Mouse (Mus musculus) neural tube, embryonic 15.5 days (tissue): ENCODE measurements around the gene Trim28. TPM values are rescaled to one million over a fixed set of nuclear protein-coding genes. Genes with fewer than 3 reads are reported as not detected.

Experiments used
- ATAC-seq: fragments of 200-750 bp; cut with Nextera tagmentation; 2 replicates; pipeline ENCODE4 v1.8.0; 2017; ENCODE audit warnings: mild to moderate bottlenecking, moderate TSS enrichment, moderate library complexity; ENCODE audit not compliant: low FRiP score
- H3K27ac ChIP-seq: fragments of 300-500 bp; sonication (generic); replicated peaks from 2 replicates; pipeline ENCODE4 v1.5.1; 2015; ENCODE audit warnings: mild to moderate bottlenecking, inconsistent platforms
- H3K27me3 ChIP-seq: fragments of 300-500 bp; sonication (generic); replicated peaks from 2 replicates; pipeline ENCODE4 v1.6.1; 2015; ENCODE audit warnings: inconsistent platforms
- H3K36me3 ChIP-seq: fragments of 300-500 bp; sonication (generic); 2 replicates; pipeline ENCODE4 v1.6.1; 2015; ENCODE audit warnings: inconsistent platforms
- H3K4me1 ChIP-seq: fragments of 300-500 bp; sonication (generic); 2 replicates; pipeline ENCODE4 v1.6.1; 2015; ENCODE audit warnings: inconsistent platforms
- H3K4me2 ChIP-seq: fragments of 300-500 bp; sonication (generic); 2 replicates; pipeline ENCODE4 v1.6.1; 2015; ENCODE audit warnings: inconsistent platforms, mild to moderate bottlenecking, moderate library complexity
- H3K4me3 ChIP-seq: fragments of 300-500 bp; sonication (generic); replicated peaks from 2 replicates; pipeline ENCODE4 v1.5.1; 2015; ENCODE audit warnings: mild to moderate bottlenecking, inconsistent platforms
- H3K9ac ChIP-seq: fragments of 300-500 bp; sonication (generic); replicated peaks from 2 replicates; pipeline ENCODE4 v1.6.1; 2015; ENCODE audit warnings: mild to moderate bottlenecking, inconsistent platforms
- H3K9me3 ChIP-seq: fragments of 300-500 bp; sonication (generic); replicated peaks from 2 replicates; pipeline ENCODE4 v1.6.1; 2016; ENCODE audit warnings: inconsistent platforms
- WGBS: fragments of 180-500 bp; shearing (Covaris S2); methylation state at CpG from one replicate; pipeline ENCODE4 v1.1.7; 2015; ENCODE audit warnings: mixed read lengths; 5-methylcytosine and 5-hydroxymethylcytosine counted together
- polyA plus RNA-seq: library from polyadenylated mRNA; unstranded; fragments of >200 nt; fragmentation: Nextera tagmentation; extraction: Ambion mirVana; gene quantifications from 2 replicates; pipeline ENCODE4 v1.2.1, GENCODE M21; 2015

Trim28 gene
- polyA plus RNA-seq, 1 experiment from 2014 or later = 202 TPM

DNA sequence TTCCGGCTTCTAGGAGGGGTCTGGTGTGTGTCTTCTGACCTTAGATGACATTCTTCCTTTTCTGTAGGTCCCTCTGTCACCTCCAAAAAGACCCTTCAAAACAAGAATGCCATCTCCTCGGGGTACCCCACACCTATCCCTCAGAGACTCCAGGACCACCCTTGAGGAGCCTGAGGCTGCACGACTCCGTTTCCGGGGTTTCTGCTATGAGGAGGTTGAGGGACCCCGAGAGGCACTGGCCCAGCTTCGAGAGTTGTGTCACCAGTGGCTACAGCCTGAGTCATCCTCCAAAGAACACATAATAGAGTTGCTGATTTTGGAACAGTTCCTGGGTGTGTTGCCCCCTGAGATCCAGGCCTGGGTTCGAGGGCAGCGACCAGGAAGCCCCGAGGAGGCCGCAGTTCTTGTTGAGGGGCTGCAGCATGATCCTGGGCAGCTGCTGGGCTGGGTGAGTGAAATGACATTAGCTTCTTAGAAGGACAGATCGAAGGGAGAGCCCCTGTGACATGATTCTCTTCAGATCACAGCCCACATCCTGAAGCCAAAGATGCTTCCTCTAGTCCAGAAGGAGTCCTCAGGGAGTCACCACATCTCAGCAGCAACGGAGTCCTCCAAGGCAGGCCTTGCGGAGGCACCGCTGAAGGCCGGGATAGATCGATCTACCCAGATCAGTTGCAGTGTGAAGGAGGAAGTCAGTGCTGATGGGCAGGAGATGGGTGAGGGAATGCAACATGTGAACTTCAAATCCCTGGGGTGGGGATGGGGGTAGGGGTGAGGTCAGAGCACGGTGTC is 19.8 kb upstream of the Trim28 start:
- H3K27me3 ChIP-seq = no peaks in the 10 kb centered on the region
- H3K9ac ChIP-seq = peak overlapping the region; percentile 60; the same call in 1 of the 2 replicates
- H3K4me2 ChIP-seq = peak overlapping the region; percentile 85
- peak overlapping the region; percentile 95; the same call in 1 of the 2 replicates for H3K27ac ChIP-seq
- H3K4me1 ChIP-seq = peaks cover 21% of the 10 kb centered on the region
- no peak for ATAC-seq
- WGBS = 82% methylated on average over 18 of the region's 18 CpGs
- H3K36me3 ChIP-seq = peaks cover 10% of the 10 kb centered on the region
- H3K4me3 ChIP-seq = peak overlapping the region; percentile 54
- H3K9me3 ChIP-seq = no peaks in the 10 kb centered on the region

DNA sequence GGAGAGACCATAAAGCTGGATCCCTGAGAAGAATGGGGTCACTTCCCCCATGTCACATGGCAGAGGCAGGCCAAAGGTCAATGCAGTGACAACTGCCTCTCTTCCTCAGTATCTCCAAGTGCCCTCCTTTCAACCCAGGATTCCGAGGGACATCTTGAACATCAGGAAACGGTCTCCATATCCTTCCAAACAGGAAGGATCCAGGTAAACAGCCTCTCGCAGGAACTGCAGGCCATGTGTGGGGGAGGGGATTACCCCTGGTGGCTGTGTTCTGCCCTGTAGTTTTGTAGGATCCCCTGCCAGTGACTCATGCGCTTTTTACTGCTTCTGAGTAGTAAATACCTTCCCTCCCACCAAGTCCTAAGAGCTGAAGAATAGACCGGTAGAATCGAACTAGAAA is 19.1 kb upstream of the Trim28 start:
- H3K4me1 ChIP-seq = peaks cover 21% of the 10 kb centered on the region
- H3K4me3 ChIP-seq = no peak overlapping the region
- 32% methylated on average over 6 of the region's 6 CpGs for WGBS
- H3K36me3 ChIP-seq = peaks cover 10% of the 10 kb centered on the region
- H3K9me3 ChIP-seq = no peaks in the 10 kb centered on the region
- no peak overlapping the region for H3K4me2 ChIP-seq
- H3K27ac ChIP-seq = no peak overlapping the region
- H3K27me3 ChIP-seq = no peaks in the 10 kb centered on the region
- H3K9ac ChIP-seq = no peak overlapping the region
- no peak for ATAC-seq

DNA sequence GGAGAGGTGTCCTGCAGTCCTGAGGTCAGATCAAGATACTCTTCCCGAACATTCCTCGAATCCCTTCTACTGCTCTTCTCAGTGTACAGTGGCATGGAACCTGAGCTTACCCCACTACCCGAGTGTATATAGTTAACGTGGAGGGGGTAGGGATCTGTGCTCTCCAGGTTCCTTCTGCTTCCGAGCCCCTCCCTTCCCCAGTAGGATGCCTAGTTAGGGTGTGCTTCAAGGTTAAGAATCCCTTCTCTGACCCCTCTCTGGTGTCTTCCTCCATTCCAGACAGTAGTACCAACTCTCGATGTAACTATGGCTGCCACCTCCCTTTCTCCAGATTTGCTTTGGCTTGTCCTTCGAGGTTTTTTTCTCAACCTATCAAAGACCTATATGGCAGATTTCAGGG is 18.6 kb upstream of the Trim28 start:
- Histone ChIP-seq H3K27ac (no peak overlapping the region), H3K27me3 (no peaks in the 10 kb centered on the region), H3K4me2 (no peak overlapping the region), H3K4me3 (no peak overlapping the region), H3K9me3 (no peaks in the 10 kb centered on the region), H3K9ac (no peak overlapping the region), H3K4me1 (peaks cover 21% of the 10 kb centered on the region), H3K36me3 (peaks cover 10% of the 10 kb centered on the region)
- no peak for ATAC-seq
- 81% methylated on average over 7 of the region's 7 CpGs for WGBS

DNA sequence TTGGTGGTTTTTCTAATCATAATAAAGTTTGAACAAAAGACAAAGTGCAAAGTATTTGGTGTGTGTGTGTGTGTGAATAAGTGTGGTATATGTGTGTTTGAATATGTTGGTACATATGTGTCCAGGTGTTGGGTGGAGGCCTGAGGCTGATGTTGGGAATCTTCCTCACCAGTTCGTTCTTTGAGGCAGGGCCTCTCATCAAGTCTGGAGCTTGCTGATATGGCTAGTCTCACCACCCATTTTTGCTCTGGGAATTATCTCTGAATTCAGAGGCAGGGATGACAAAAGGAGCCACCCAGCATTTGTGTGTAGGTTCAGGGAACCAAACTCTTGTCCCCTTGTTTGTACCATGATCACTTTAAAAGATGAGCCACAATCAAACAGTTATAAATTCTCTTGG is 13.2 kb upstream of the Trim28 start:
- H3K27ac ChIP-seq = no peak overlapping the region
- H3K27me3 ChIP-seq = no peaks in the 10 kb centered on the region
- no peak overlapping the region for H3K9ac ChIP-seq
- H3K36me3 ChIP-seq = peaks cover 10% of the 10 kb centered on the region
- H3K4me3 ChIP-seq = no peak overlapping the region
- no peak overlapping the region for H3K4me2 ChIP-seq
- H3K9me3 ChIP-seq = no peaks in the 10 kb centered on the region
- no peak for ATAC-seq
- no peaks in the 10 kb centered on the region for H3K4me1 ChIP-seq
- WGBS = 83% methylated on average over 1 of the region's 1 CpGs

DNA sequence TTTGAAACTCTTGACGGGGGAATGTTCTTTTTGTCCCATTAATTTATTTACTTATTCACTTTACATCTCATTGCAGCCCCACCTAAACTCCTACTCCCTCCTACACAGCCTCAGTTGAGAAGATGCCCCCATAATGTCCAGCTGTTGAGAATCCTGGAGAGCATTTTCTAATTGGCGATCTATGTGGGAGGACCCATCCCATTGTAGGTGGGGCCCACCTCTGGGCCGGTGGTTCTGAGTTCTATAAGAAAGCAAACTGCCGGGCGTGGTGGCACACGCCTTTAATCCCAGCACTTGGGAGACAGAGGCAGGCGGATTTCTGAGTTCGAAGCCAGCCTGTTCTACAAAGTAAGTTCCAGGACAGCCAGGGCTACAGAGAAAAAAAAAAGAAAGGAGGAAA is 12.0 kb upstream of the Trim28 start:
- WGBS = 83% methylated on average over 8 of the region's 8 CpGs

DNA sequence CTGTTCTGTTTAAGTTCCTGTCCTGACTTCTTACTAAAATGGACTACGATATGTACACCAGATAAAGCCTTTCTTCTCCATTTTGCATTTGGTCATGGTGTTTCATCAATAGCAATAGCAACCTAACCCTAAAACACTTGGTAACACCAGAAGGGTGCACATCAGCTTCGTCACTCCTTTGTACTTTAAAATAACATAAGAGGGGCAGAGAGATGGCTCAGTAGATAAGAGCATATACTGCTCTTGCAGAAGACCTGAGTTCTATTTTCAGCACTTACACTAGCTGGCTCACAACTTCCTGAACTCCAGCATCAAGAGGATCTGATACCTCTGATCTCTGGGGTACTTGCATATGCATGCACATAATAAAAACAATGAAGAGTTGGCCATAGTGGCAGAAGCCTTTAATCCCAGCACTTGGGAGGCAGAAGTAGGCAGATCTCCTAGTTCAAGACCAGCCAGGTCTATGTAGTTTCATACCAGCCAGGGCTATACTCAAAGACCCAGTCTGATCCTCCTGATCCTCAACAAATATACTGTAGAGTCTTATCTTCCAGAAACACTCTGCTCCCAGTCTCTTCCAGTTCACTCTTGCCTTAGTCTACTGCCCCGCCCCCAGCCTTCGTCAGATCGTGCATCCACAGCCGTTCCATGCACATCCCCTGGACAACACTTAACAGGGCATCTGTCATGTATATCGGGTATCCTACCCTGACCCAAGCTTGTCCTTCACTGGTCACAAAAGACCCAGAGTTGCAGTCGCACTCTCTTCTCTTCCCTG is 11.3 kb upstream of the Trim28 start:
- Histone ChIP-seq H3K4me3 (no peak overlapping the region), H3K9me3 (no peaks in the 10 kb centered on the region), H3K27ac (no peak overlapping the region), H3K27me3 (no peaks in the 10 kb centered on the region), H3K36me3 (peaks cover 4% of the 10 kb centered on the region), H3K4me2 (no peak overlapping the region), H3K9ac (no peak overlapping the region), H3K4me1 (no peaks in the 10 kb centered on the region)
- no peak for ATAC-seq
- WGBS = 84% methylated on average over 8 of the region's 8 CpGs

More for the DNA sequence above, 12.0 kb upstream of the Trim28 start:
- no peak overlapping the region for H3K4me3 ChIP-seq
- H3K9ac ChIP-seq = no peak overlapping the region
- peaks cover 10% of the 10 kb centered on the region for H3K36me3 ChIP-seq
- no peaks in the 10 kb centered on the region for H3K4me1 ChIP-seq
- no peaks in the 10 kb centered on the region for H3K27me3 ChIP-seq
- no peak overlapping the region for H3K4me2 ChIP-seq
- no peak overlapping the region for H3K27ac ChIP-seq
- ATAC-seq = no peak
- H3K9me3 ChIP-seq = no peaks in the 10 kb centered on the region

DNA sequence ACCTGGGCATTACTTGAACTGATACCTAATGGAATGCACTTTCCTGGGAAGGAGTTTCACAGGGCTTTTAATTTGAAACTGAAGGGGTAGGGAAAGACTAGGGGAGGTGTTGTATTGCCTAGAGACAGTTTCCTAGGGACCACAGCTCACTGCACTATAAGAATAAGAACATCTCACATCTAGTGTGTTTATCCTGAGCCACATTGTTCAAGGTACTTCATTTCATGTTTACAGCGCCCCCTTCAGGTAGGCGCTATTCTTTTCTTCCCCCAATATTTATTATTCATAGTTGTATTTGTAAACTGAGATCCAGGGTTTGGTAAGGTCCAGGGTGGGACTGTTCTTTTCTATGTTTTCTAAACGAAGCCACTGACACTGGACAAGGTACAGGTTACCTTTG is 6.7 kb upstream of the Trim28 start:
- Histone ChIP-seq H3K4me3 (no peak overlapping the region), H3K27ac (no peak overlapping the region), H3K36me3 (no peaks in the 10 kb centered on the region), H3K4me2 (no peak overlapping the region), H3K9me3 (no peaks in the 10 kb centered on the region), H3K9ac (no peak overlapping the region), H3K4me1 (no peaks in the 10 kb centered on the region), H3K27me3 (no peaks in the 10 kb centered on the region)
- ATAC-seq = no peak
- WGBS = 9% methylated on average over 3 of the region's 3 CpGs

DNA sequence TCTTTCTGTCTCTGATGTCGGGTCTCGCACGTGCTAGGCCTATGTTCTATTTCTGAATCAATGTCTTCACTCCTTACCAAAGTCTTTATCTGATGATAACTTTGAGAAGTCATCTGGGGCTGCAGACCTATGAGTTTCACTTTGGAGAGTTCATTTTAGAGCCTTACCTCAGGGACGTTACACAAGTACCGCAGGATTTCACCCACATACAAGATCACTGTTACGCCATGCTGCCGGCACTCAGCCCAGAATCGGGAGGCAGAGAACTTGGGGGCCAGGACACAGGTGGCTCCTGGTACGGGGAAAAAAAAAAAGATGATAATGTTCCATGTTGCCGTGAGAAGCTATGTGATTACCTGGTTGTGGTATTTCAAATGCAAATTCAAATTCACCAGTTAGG is 5.8 kb upstream of the Trim28 start:
- H3K27me3 ChIP-seq = no peaks in the 10 kb centered on the region
- H3K27ac ChIP-seq = no peak overlapping the region
- no peak overlapping the region for H3K4me3 ChIP-seq
- H3K9ac ChIP-seq = no peak overlapping the region
- H3K36me3 ChIP-seq = no peaks in the 10 kb centered on the region
- no peaks in the 10 kb centered on the region for H3K9me3 ChIP-seq
- H3K4me1 ChIP-seq = no peaks in the 10 kb centered on the region
- WGBS = 92% methylated on average over 10 of the region's 10 CpGs
- H3K4me2 ChIP-seq = no peak overlapping the region
- no peak for ATAC-seq

DNA sequence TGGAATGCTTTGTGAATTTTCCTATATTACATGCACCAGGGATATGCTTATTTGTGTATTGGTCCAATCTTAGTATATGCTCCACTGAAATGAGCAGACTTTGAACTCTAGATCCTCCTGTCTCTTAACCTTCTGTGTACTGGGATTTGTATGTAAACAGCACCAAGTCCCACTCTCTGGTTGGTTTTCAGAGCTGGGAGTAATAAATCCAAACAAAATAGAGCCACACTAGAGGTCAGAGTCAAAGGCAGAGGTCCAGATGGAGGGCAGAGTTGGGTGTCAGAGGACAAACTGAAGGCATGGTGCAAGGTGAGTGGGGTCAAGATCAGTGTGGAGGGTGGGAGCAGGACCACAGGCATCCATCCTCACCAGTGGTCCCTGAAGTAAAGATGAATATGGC is 3.1 kb upstream of the Trim28 start:
- Histone ChIP-seq H3K4me1 (no peaks in the 10 kb centered on the region), H3K27ac (no peak overlapping the region), H3K4me2 (no peak overlapping the region), H3K9ac (no peak overlapping the region), H3K4me3 (no peak overlapping the region), H3K9me3 (no peaks in the 10 kb centered on the region), H3K27me3 (no peaks in the 10 kb centered on the region), H3K36me3 (no peaks in the 10 kb centered on the region)
- no peak for ATAC-seq

DNA sequence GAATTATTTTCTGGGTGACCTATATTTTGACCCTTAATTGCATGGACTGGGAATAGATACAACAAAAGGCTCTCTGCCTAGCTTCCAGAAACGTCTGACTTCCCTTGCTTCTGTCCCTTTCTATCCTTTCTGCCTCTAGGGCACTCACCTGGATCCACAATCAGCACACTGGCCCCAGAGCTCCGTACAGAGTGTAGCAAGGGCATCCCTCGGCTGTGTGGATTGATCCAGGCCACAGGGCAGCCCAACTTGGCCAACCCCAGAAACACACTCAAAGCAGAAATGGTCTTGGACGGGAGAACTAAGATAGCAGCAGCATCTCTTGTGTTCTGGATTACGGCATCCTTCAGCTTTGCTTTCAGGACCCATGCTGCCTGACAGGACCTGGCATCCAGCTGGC is 1.7 kb upstream of the Trim28 start:
- no peaks in the 10 kb centered on the region for H3K4me1 ChIP-seq
- WGBS = 79% methylated on average over 5 of the region's 5 CpGs
- ATAC-seq = no peak

DNA sequence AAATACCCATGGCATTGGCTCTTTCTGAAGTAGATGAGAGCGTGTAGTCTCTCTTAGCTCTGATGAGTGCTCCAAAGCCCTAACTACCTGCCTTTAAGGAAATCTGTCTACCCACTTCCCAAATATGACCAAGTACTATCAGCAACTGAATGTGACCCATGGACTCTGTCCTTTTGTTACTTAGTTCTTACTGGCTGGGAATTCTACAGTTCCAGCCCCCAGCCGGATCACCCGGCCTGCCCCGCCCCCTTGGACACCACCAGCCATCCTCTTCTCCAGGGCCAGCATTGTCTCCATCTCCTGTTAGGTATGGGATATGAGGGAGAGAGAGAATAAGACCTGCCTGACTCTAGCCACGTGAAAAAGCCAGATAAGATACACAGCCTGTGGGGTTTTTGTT is 861 bp upstream of the Trim28 start, which contains the start of gene Slc27a5:
Gene Slc27a5 (minus strand): TSS at position 140 of the 400 bp plus-strand sequence.
- no peak within 1 kb of the TSS for H3K27ac ChIP-seq
- H3K4me2 ChIP-seq = no peak within 1 kb of the TSS
- no peak for ATAC-seq
- no peaks in the 10 kb centered on the region for H3K9me3 ChIP-seq
- no peaks in the 10 kb centered on the region for H3K4me1 ChIP-seq
- no peak within 1 kb of the TSS for H3K9ac ChIP-seq
- H3K4me3 ChIP-seq = no peak within 1 kb of the TSS
- H3K27me3 ChIP-seq = no peaks in the 10 kb centered on the region
- H3K36me3 ChIP-seq = no peaks in the 10 kb centered on the region
- WGBS = 77% methylated on average over 5 of the region's 5 CpGs

More for the DNA sequence above, 1.7 kb upstream of the Trim28 start:
- no peak overlapping the region for H3K4me3 ChIP-seq
- H3K9ac ChIP-seq = no peak overlapping the region
- no peak overlapping the region for H3K4me2 ChIP-seq
- H3K27ac ChIP-seq = no peak overlapping the region
- no peaks in the 10 kb centered on the region for H3K9me3 ChIP-seq
- no peaks in the 10 kb centered on the region for H3K27me3 ChIP-seq
- no peaks in the 10 kb centered on the region for H3K36me3 ChIP-seq

DNA sequence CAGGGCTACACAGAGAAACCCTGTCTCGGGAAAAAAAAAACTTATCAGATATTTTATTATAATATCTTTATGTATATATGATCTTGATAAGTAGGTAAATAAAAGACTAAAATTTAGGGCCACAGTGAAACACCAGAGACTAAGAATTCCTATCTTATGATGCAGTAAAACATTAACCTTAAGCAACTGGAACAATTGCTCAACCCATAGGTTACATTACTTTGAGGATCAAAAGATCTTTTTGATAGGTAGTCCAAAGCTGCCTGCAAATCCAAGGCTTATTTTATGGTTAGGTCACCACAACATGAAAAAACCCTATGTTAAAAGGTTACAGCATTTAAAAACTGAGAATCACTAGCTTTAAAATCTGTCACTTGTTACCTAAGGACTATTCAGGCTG is 2.7 kb downstream of the Trim28 start:
- Histone ChIP-seq H3K4me1 (peaks cover 4% of the 10 kb centered on the region; the same call in 1 of the 2 replicates), H3K27ac (no peak overlapping the region), H3K4me3 (no peak overlapping the region), H3K36me3 (peaks cover 23% of the 10 kb centered on the region), H3K4me2 (no peak overlapping the region), H3K27me3 (no peaks in the 10 kb centered on the region), H3K9me3 (no peaks in the 10 kb centered on the region), H3K9ac (no peak overlapping the region)
- ATAC-seq = no peak
- WGBS = 83% methylated on average over 1 of the region's 1 CpGs
